Mouse (Mus musculus): ENCODE data around the gene Stat3.

Gene Stat3

GRCm38 (mm10) chr11:100852088-100852487 lies 87.3 kb downstream of the Stat3 start:
- DNase-seq (ENCODE audit: low spot score) = no peak

GRCm38 (mm10) chr11:100850778-100851528 lies 88.4 kb downstream of the Stat3 start:
- DNase-seq (ENCODE audit: low spot score) = no peak

GRCm38 (mm10) chr11:100850038-100850777 lies 89.1 kb downstream of the Stat3 start, which contains the start of gene Stat5b:
Gene Stat5b, minus strand, starts transcription at chr11:100850724.
- peak; percentile 47 for DNase-seq (ENCODE audit: low spot score)

GRCm38 (mm10) chr11:100849456-100850037 lies 89.8 kb downstream of the Stat3 start:
- DNase-seq (ENCODE audit: low spot score) = no peak

- no peak for DNase-seq (ENCODE audit: low spot score)
Observed at GRCm38 (mm10) chr11:100848789-100849379, 90.5 kb downstream of the Stat3 start.

GRCm38 (mm10) chr11:100848080-100848479 lies 91.3 kb downstream of the Stat3 start:
- DNase-seq (ENCODE audit: low spot score) = no peak

GRCm38 (mm10) chr11:100847572-100847971 lies 91.8 kb downstream of the Stat3 start:
- DNase-seq (ENCODE audit: low spot score) = no peak

- no peak for DNase-seq (ENCODE audit: low spot score)
Observed at GRCm38 (mm10) chr11:100845793-100846192, 93.5 kb downstream of the Stat3 start.

- no peak for DNase-seq (ENCODE audit: low spot score)
Observed at GRCm38 (mm10) chr11:100844121-100844520, 95.2 kb downstream of the Stat3 start.

- no peak for DNase-seq (ENCODE audit: low spot score)
Observed at GRCm38 (mm10) chr11:100843070-100843669, 96.2 kb downstream of the Stat3 start.

- DNase-seq (ENCODE audit: low spot score) = no peak
Observed at GRCm38 (mm10) chr11:100842025-100842424, 97.3 kb downstream of the Stat3 start.

GRCm38 (mm10) chr11:100840866-100841265 lies 98.5 kb downstream of the Stat3 start:
- DNase-seq (ENCODE audit: low spot score) = no peak

GRCm38 (mm10) chr11:100839523-100839922 lies 99.8 kb downstream of the Stat3 start:
- no peak for DNase-seq (ENCODE audit: low spot score)

GRCm38 (mm10) chr11:100838894-100839293 lies 100.4 kb downstream of the Stat3 start:
- no peak for DNase-seq (ENCODE audit: low spot score)

GRCm38 (mm10) chr11:100836923-100837702 lies 102.2 kb downstream of the Stat3 start:
- DNase-seq (ENCODE audit: low spot score) = no peak
